35 mouse cellular contexts compared by ENCODE assay signal in the genomic region with DNA sequence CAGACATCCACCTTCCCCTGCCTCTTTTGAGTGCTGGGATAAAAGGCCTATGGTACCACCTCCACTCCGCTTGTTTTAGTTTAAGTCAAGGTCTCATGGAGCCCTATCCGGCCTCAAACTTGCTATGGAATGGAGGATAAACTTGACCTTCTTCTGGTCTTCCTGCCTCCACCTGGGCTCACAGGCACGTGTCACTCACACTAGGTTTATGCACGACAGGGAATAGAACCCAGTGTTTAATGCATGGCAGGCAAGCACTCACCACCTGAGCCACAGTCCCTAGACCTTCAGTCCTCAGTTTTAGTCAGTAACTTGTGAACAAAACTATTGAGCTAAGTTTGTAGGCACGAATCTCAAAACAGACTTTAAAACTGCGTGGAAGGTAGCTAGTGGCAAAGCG. TPM values are rescaled to one million over a fixed set of nuclear protein-coding genes. Genes with fewer than 3 reads are reported as not detected.
A peak's percentile ranks its signal among the peaks of the same experiment; 100 is the strongest.
DNase-seq lines count a peak whose midpoint lies in the region; ATAC-seq and TF ChIP-seq lines count a peak whose summit lies in the region.
"Had no signal": no experiment of that assay in that cellular context is flagged by ENCODE, and none has a peak within 500 bp of the region (broad histone marks: within the 10 kb centered on the region; RNA-seq: fewer than 3 reads in every experiment).

No protein-coding gene starts in this region.

- peaks cover 31% of the 10 kb centered on the region; the same call in 1 of the 2 replicates for H3K4me1 ChIP-seq in spleen, adult 2 months (ENCODE audit: control insufficient read depth, insufficient read depth, insufficient read length)
- H3K4me1 ChIP-seq in bone marrow, adult 2 months (ENCODE audit: control insufficient read depth, insufficient read depth, low read length): peaks cover 10% of the 10 kb centered on the region
- peaks cover 3 to 10% of the 10 kb centered on the region in 2 experiments; a peak in 3 of 4 replicates for H3K4me1 ChIP-seq in liver, embryonic 14.5 days (replicated peaks; ENCODE audit: control insufficient read depth in 2 of 2, insufficient read depth in 2 of 2, low read length in 1 of 2)
- H3K4me1 ChIP-seq in small intestine, adult 2 months (ENCODE audit: control insufficient read depth, insufficient read depth, insufficient read length, low read length): peaks cover 15% of the 10 kb centered on the region

- H3K36me3 ChIP-seq in spleen, adult 2 months (ENCODE audit: control insufficient read depth, insufficient read depth, low read length): peaks cover 41% of the 10 kb centered on the region
- no peaks in the 10 kb centered on the region; the same call in 1 of the 2 replicates for H3K36me3 ChIP-seq in liver, embryonic 14.5 days (replicated peaks; ENCODE audit: control insufficient read depth, insufficient read depth, low read depth)
- peaks cover 9% of the 10 kb centered on the region; the same call in 1 of the 2 replicates for H3K36me3 ChIP-seq in small intestine, adult 2 months (ENCODE audit: control insufficient read depth, insufficient read depth, low read length)
- H3K36me3 ChIP-seq: embryonic facial prominence, embryonic 12.5 days; forebrain, embryonic 10.5 days; heart, embryonic 15.5 days; lung, embryonic 15.5 days had no signal

- peak overlapping the region; percentile 96 for H3K27ac ChIP-seq in spleen, adult 2 months (ENCODE audit: insufficient read depth, low read length)
- peak overlapping the region; percentile 92; the same call in 1 of the 2 replicates for H3K27ac ChIP-seq in bone marrow, adult 2 months (ENCODE audit: control insufficient read depth, insufficient read depth, low read depth, low read length, poor library complexity)
- no peak overlapping the region for H3K27ac ChIP-seq in liver, embryonic 14.5 days
- H3K27ac ChIP-seq in small intestine, adult 2 months (ENCODE audit: insufficient read depth, low read depth, low read length): peak overlapping the region; percentile 20; the same call in 1 of the 2 replicates
- H3K27ac ChIP-seq in layer of hippocampus, adult 2 months: no peak overlapping the region
- H3K27ac ChIP-seq: embryonic facial prominence, embryonic 12.5 days; forebrain, embryonic 10.5 days; heart, embryonic 15.5 days; lung, embryonic 15.5 days; stomach, postnatal 0 days had no signal

- no peak overlapping the region for H3K9ac ChIP-seq in liver, embryonic 14.5 days (replicated peaks)
- H3K9ac ChIP-seq: embryonic facial prominence, embryonic 12.5 days; heart, embryonic 15.5 days; lung, embryonic 15.5 days had no signal

- WGBS in spleen, adult 2 months: 59% methylated on average over 7 of the region's 7 CpGs
- 65% methylated on average over 7 of the region's 7 CpGs for WGBS in bone marrow, adult 2 months
- WGBS in liver, embryonic 14.5 days (ENCODE audit: insufficient replicate concordance): 71% methylated on average over 7 of the region's 7 CpGs
- 84% methylated on average over 7 of the region's 7 CpGs for WGBS in small intestine, adult 2 months

- peak overlapping the region; percentile 89 for H3K4me3 ChIP-seq in spleen, adult 2 months (ENCODE audit: extremely low read depth, insufficient read depth, insufficient read length)
- H3K4me3 ChIP-seq in bone marrow, adult 2 months (replicated peaks; ENCODE audit: control insufficient read depth, low read depth, low read length): peak overlapping the region; percentile 87
- no peak overlapping the region for H3K4me3 ChIP-seq in liver, embryonic 14.5 days (ENCODE audit: insufficient read depth in 1 of 2, low read depth in 2 of 2, low read length in 2 of 2)
- no peak overlapping the region for H3K4me3 ChIP-seq in small intestine, adult 2 months (ENCODE audit: low read depth, low read length)
- H3K4me3 ChIP-seq in layer of hippocampus, adult 2 months: no peak overlapping the region
- H3K4me3 ChIP-seq: embryonic facial prominence, embryonic 12.5 days; forebrain, embryonic 10.5 days; heart, embryonic 15.5 days; lung, embryonic 15.5 days had no signal

- no peaks in the 10 kb centered on the region for H3K9me3 ChIP-seq in liver, embryonic 14.5 days (ENCODE audit: control insufficient read depth, low read length)
- H3K9me3 ChIP-seq: embryonic facial prominence, embryonic 12.5 days; forebrain, embryonic 10.5 days; heart, embryonic 15.5 days; lung, embryonic 15.5 days had no signal

- TF ChIP-seq POLR2A in spleen, adult 2 months (IDR thresholded peaks at IDR 0.05; ENCODE audit: low read depth, low read length): no peak
- no peak for TF ChIP-seq POLR2A in bone marrow, adult 2 months (IDR thresholded peaks at IDR 0.05; ENCODE audit: borderline replicate concordance, control insufficient read depth, low read depth, low read length)
- no peak for TF ChIP-seq POLR2A in small intestine, adult 2 months (IDR thresholded peaks at IDR 0.05; ENCODE audit: low read depth, low read length)

- DNase-seq in spleen, adult 2 months (ENCODE audit: low read depth in 1 of 2, low spot score in 2 of 2): no peak
- no peak for DNase-seq in spleen, adult 18-20 months
- no peak for DNase-seq in liver, embryonic 14.5 days (ENCODE audit: low read depth in 3 of 3, low spot score in 3 of 3)
- no peak for DNase-seq in gastrocnemius, postnatal 25 days
- DNase-seq in layer of hippocampus, adult 2 months (ENCODE audit: low spot score in 2 of 2): no peak
- DNase-seq: adrenal gland, adult 2 months; adrenal gland, postnatal 36 days; B cell, adult 2 months; cerebellum, adult 11 months; cerebellum, adult 9-10 months; cerebellum, postnatal 36 days; gastrocnemius, postnatal 10 days; kidney, adult 2 months; kidney, postnatal 36 days; left cerebral cortex, postnatal 4 days; lung, postnatal 36 days; midbrain, embryonic 14.5 days had no signal

- TF ChIP-seq EP300 in liver, embryonic 14.5 days (IDR thresholded peaks at IDR 0.05; ENCODE audit: low read depth): no peak

- peak overlapping the region; percentile 32 for H3K4me2 ChIP-seq in liver, embryonic 14.5 days (ENCODE audit: low read depth)
- H3K4me2 ChIP-seq: embryonic facial prominence, embryonic 12.5 days; lung, embryonic 15.5 days had no signal

- H3K27me3 ChIP-seq in spleen, adult 2 months (ENCODE audit: control insufficient read depth, insufficient read depth, low read length): no peaks in the 10 kb centered on the region
- H3K27me3 ChIP-seq in liver, embryonic 14.5 days (ENCODE audit: control insufficient read depth, insufficient read depth, low read length): no peaks in the 10 kb centered on the region
- H3K27me3 ChIP-seq in small intestine, adult 2 months (ENCODE audit: control insufficient read depth, insufficient read depth, low read length): no peaks in the 10 kb centered on the region
- H3K27me3 ChIP-seq: embryonic facial prominence, embryonic 12.5 days; heart, embryonic 15.5 days; lung, embryonic 15.5 days had no signal

- no peak for ATAC-seq in liver, embryonic 14.5 days (ENCODE audit: insufficient read depth)
- ATAC-seq: activated CD4-positive, CD25-positive, alpha-beta regulatory T cell, adult 4 months; forebrain, embryonic 16.5 days; hindbrain, embryonic 16.5 days had no signal

- no peak for TF ChIP-seq CTCF in spleen, adult 2 months (IDR thresholded peaks at IDR 0.05; ENCODE audit: extremely low read depth, insufficient read depth, insufficient read length, insufficient replicate concordance)
- no peak for TF ChIP-seq CTCF in bone marrow, adult 2 months (IDR thresholded peaks at IDR 0.05; ENCODE audit: control insufficient read depth, insufficient read depth, low read length)
- TF ChIP-seq CTCF in liver, embryonic 14.5 days (IDR thresholded peaks at IDR 0.05; ENCODE audit: low read depth): no peak
- no peak for TF ChIP-seq CTCF in small intestine, adult 2 months (IDR thresholded peaks at IDR 0.05; ENCODE audit: extremely low read depth, insufficient read length, insufficient replicate concordance, low read depth, low read length)
- no peak for TF ChIP-seq CTCF in layer of hippocampus, adult 2 months (conservative IDR thresholded peaks at IDR 0.05)

RNA-seq across cellular contexts. Expression of a gene that starts 7.5 kb away (rescaled TPM):
- 281 and 332 TPM in 2 replicates for polyA plus RNA-seq in spleen, adult 2 months (2012; rRNA removed)
- 239 and 439 TPM in 2 replicates for polyA plus RNA-seq in bone marrow, adult 2 months (2011; ENCODE audit: insufficient read depth, insufficient read length, low replicate concordance, missing spikeins)
- 14.3 and 17.9 TPM in 2 replicates for polyA plus RNA-seq in liver, embryonic 14.5 days (2012; rRNA removed)
- 26.6 and 28.4 TPM in 2 replicates for polyA plus RNA-seq in liver, embryonic 14.5 days (2014; fragmentation: Nextera tagmentation; extraction: Ambion mirVana)
- 23.0 and 41.0 TPM in 2 replicates for polyA plus RNA-seq in small intestine, adult 2 months (2012; rRNA removed)
- total RNA-seq in gastrocnemius, postnatal 25 days (2021): 1 to 10 TPM; 1.5 to 2.2 TPM
- 1 to 10 TPM; 5.5 to 6.6 TPM for total RNA-seq in layer of hippocampus, adult 2 months (2021)

RNA-seq across cellular contexts. Expression of a gene that starts 10.1 kb away (rescaled TPM):
- polyA plus RNA-seq in spleen, adult 2 months (2012; rRNA removed): 209 and 225 TPM in 2 replicates
- polyA plus RNA-seq in bone marrow, adult 2 months (2011; ENCODE audit: insufficient read depth, insufficient read length, low replicate concordance, missing spikeins): 138 and 208 TPM in 2 replicates
- polyA plus RNA-seq in liver, embryonic 14.5 days (2012; rRNA removed): 27.9 and 50.2 TPM in 2 replicates
- polyA plus RNA-seq in liver, embryonic 14.5 days (2014; fragmentation: Nextera tagmentation; extraction: Ambion mirVana): 74.0 and 80.0 TPM in 2 replicates
- 80.4 and 143 TPM in 2 replicates for polyA plus RNA-seq in small intestine, adult 2 months (2012; rRNA removed)
- total RNA-seq in gastrocnemius, postnatal 25 days (2021): 100 to 1,000 TPM; 163 to 167 TPM
- total RNA-seq in layer of hippocampus, adult 2 months (2021): 100 to 1,000 TPM; 295 to 339 TPM

RNA-seq across cellular contexts. Expression of a gene that starts 18.9 kb away (rescaled TPM):
- 96.5 and 103 TPM in 2 replicates for polyA plus RNA-seq in spleen, adult 2 months (2012; rRNA removed)
- polyA plus RNA-seq in bone marrow, adult 2 months (2011; ENCODE audit: insufficient read depth, insufficient read length, low replicate concordance, missing spikeins): 143 and 213 TPM in 2 replicates
- 101 and 124 TPM in 2 replicates for polyA plus RNA-seq in liver, embryonic 14.5 days (2012; rRNA removed)
- polyA plus RNA-seq in liver, embryonic 14.5 days (2014; fragmentation: Nextera tagmentation; extraction: Ambion mirVana): 210 and 240 TPM in 2 replicates
- polyA plus RNA-seq in small intestine, adult 2 months (2012; rRNA removed): 87.7 and 122 TPM in 2 replicates
- 100 to 1,000 TPM; 157 TPM for total RNA-seq in gastrocnemius, postnatal 25 days (2021)
- total RNA-seq in layer of hippocampus, adult 2 months (2021): 100 to 1,000 TPM; 121 to 124 TPM

RNA-seq across cellular contexts. Expression of a gene that starts 19.1 kb away (rescaled TPM):
- polyA plus RNA-seq in spleen, adult 2 months (2012; rRNA removed): 46.2 and 47.9 TPM in 2 replicates
- polyA plus RNA-seq in bone marrow, adult 2 months (2011; ENCODE audit: insufficient read depth, insufficient read length, low replicate concordance, missing spikeins): 101 and 149 TPM in 2 replicates
- 91.1 and 103 TPM in 2 replicates for polyA plus RNA-seq in liver, embryonic 14.5 days (2012; rRNA removed)
- polyA plus RNA-seq in liver, embryonic 14.5 days (2014; fragmentation: Nextera tagmentation; extraction: Ambion mirVana): 147 and 162 TPM in 2 replicates
- 26.8 and 34.9 TPM in 2 replicates for polyA plus RNA-seq in small intestine, adult 2 months (2012; rRNA removed)
- total RNA-seq in gastrocnemius, postnatal 25 days (2021): 10 to 100 TPM; 53.8 to 58.9 TPM
- 10 to 100 TPM; 58.0 to 58.7 TPM for total RNA-seq in layer of hippocampus, adult 2 months (2021)

RNA-seq across cellular contexts. Expression of a gene that starts 24.8 kb away (rescaled TPM):
- not detected in 2 replicates for polyA plus RNA-seq in spleen, adult 2 months (2012; rRNA removed)
- polyA plus RNA-seq in bone marrow, adult 2 months (2011; ENCODE audit: insufficient read depth, insufficient read length, low replicate concordance, missing spikeins): not detected in 2 replicates
- polyA plus RNA-seq in liver, embryonic 14.5 days (2012; rRNA removed): 0.37 TPM in 1 of 2 replicates, not detected in the other
- not detected in 2 replicates for polyA plus RNA-seq in liver, embryonic 14.5 days (2014; fragmentation: Nextera tagmentation; extraction: Ambion mirVana)
- polyA plus RNA-seq in small intestine, adult 2 months (2012; rRNA removed): not detected in 2 replicates
- 1 to 10 TPM in 1 of 2 experiments, not detected in 1; 2.2 TPM for total RNA-seq in gastrocnemius, postnatal 25 days (2021)
- not detected for total RNA-seq in layer of hippocampus, adult 2 months (2021)
- total RNA-seq: adrenal gland, adult 2 months; gastrocnemius, postnatal 10 days; granulocyte monocyte progenitor cell, adult 5-6 weeks; left cerebral cortex, adult 8-10 months; left cerebral cortex, postnatal 4 days had no signal
- polyA plus RNA-seq: activated CD4-positive, CD25-positive, alpha-beta regulatory T cell, adult 4 months; adrenal gland, adult 2 months; embryonic facial prominence, embryonic 12.5 days; forebrain, embryonic 10.5 days; forebrain, embryonic 16.5 days; heart, embryonic 15.5 days; hindbrain, embryonic 11.5 days; hindbrain, embryonic 16.5 days; intestine, embryonic 14.5 days; kidney, adult 2 months; kidney, embryonic 16.5 days; limb, embryonic 14.5 days; lung, embryonic 15.5 days; midbrain, embryonic 14.5 days; neural tube, embryonic 14.5 days; stomach, postnatal 0 days; urinary bladder, adult 2 months had no signal

Comparison
In these comparisons a context has a peak if more than half of its experiments do, and no peak if none do; other contexts are left out.
1. H3K27ac ChIP-seq: peak in spleen, adult 2 months (single experiment), bone marrow, adult 2 months (single experiment) and small intestine, adult 2 months (single experiment); none in liver, embryonic 14.5 days (single experiment) and layer of hippocampus, adult 2 months (single experiment).
2. H3K4me3 ChIP-seq: peak in spleen, adult 2 months (single experiment) and bone marrow, adult 2 months (single experiment); none in liver, embryonic 14.5 days (0 of 2), small intestine, adult 2 months (single experiment) and layer of hippocampus, adult 2 months (single experiment).